8 mouse cellular contexts compared by ENCODE assay signal in the genomic region with DNA sequence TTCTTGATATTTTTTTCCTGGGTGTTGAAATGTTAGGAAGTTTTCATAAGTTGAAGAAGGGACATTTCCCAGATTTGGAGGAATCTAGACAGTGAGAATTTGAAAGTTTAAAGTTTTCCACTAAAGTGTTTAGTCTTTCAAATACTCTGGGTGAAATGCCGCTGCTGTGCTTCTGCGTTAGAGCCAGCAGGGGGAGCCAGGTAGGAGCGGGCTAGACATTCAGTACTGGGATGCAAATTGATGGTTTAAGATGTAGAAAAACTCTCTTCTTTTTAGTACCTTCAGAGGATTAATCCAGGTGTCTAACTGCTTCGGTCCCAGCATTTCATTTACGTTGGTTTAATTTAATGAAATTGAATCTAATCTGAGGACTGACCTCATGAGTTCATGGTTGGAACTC.
A peak's percentile ranks its signal among the peaks of the same experiment; 100 is the strongest.
DNase-seq lines count a peak whose midpoint lies in the region; ATAC-seq and TF ChIP-seq lines count a peak whose summit lies in the region.

No protein-coding gene starts in this region.

- 10% methylated on average over 5 of the region's 5 CpGs for WGBS in intestine, postnatal 0 days
- WGBS in intestine, embryonic 15.5 days: 13% methylated on average over 5 of the region's 5 CpGs
- 11% methylated on average over 5 of the region's 5 CpGs for WGBS in neural tube, embryonic 11.5 days

- H3K27me3 ChIP-seq in intestine, postnatal 0 days (replicated peaks; ENCODE audit: control insufficient read depth, insufficient read depth, low read length): no peaks in the 10 kb centered on the region
- H3K27me3 ChIP-seq in intestine, embryonic 15.5 days (replicated peaks): no peaks in the 10 kb centered on the region
- no peaks in the 10 kb centered on the region for H3K27me3 ChIP-seq in neural tube, embryonic 11.5 days (ENCODE audit: control insufficient read depth, insufficient read depth, low read length)

- no peaks in the 10 kb centered on the region for H3K9me3 ChIP-seq in intestine, postnatal 0 days (ENCODE audit: control insufficient read depth)
- no peaks in the 10 kb centered on the region for H3K9me3 ChIP-seq in intestine, embryonic 15.5 days
- no peaks in the 10 kb centered on the region for H3K9me3 ChIP-seq in ES-E14 (ENCODE audit: control insufficient read depth, insufficient read depth, low read depth, low read length)
- H3K9me3 ChIP-seq in neural tube, embryonic 11.5 days (ENCODE audit: control insufficient read depth, low read length): no peaks in the 10 kb centered on the region

- H3K4me2 ChIP-seq in intestine, postnatal 0 days (replicated peaks; ENCODE audit: low read depth): no peak overlapping the region
- no peak overlapping the region for H3K4me2 ChIP-seq in intestine, embryonic 15.5 days (replicated peaks)
- H3K4me2 ChIP-seq in neural tube, embryonic 11.5 days (ENCODE audit: low read depth): no peak overlapping the region

- intact Hi-C loops in left cerebral cortex, adult 2 months (cut with DNase I): loop anchor here (1.0 to 2.0 kb wide), 2 partner anchors 177 to 357 kb away; no protein-coding TSS in a partner anchor

- no peaks in the 10 kb centered on the region for H3K36me3 ChIP-seq in intestine, postnatal 0 days (ENCODE audit: control insufficient read depth, insufficient read depth)
- H3K36me3 ChIP-seq in intestine, embryonic 15.5 days: no peaks in the 10 kb centered on the region
- no peaks in the 10 kb centered on the region for H3K36me3 ChIP-seq in ES-E14 (ENCODE audit: control insufficient read depth, insufficient read depth, low read length, poor library complexity, severe bottlenecking)
- H3K36me3 ChIP-seq in neural tube, embryonic 11.5 days (ENCODE audit: control insufficient read depth, insufficient read depth, low read length): no peaks in the 10 kb centered on the region

- H3K4me1 ChIP-seq in intestine, postnatal 0 days (replicated peaks; ENCODE audit: control insufficient read depth, insufficient read depth, low read length): no peaks in the 10 kb centered on the region
- H3K4me1 ChIP-seq in intestine, embryonic 15.5 days (replicated peaks): no peaks in the 10 kb centered on the region
- H3K4me1 ChIP-seq in ES-E14 (ENCODE audit: control insufficient read depth in 2 of 2, insufficient read depth in 2 of 2, low read length in 2 of 2, poor library complexity in 1 of 2): no peaks in the 10 kb centered on the region
- H3K4me1 ChIP-seq in neural tube, embryonic 11.5 days (ENCODE audit: control insufficient read depth, insufficient read depth, low read length): no peaks in the 10 kb centered on the region

- TF ChIP-seq CTCF in intestine, postnatal 0 days (IDR thresholded peaks at IDR 0.05; ENCODE audit: low read depth): peak; percentile 80
- TF ChIP-seq CTCF in left cerebral cortex, adult 2 months (IDR thresholded peaks at IDR 0.05): peak; percentile 87

- peak; percentile 36 for DNase-seq in ES-E14 (ENCODE audit: low read depth, low spot score)
- DNase-seq in adrenal gland, postnatal 25 days: peak; percentile 53
- DNase-seq in forelimb bud, embryonic 11.5 days (ENCODE audit: low read depth, low spot score): peak; percentile 27
- DNase-seq in left cerebral cortex, adult 2 months (ENCODE audit: extremely low spot score in 1 of 2, low spot score in 2 of 2): peak; percentile 23 to 51
- peak; percentile 57 for DNase-seq in neural tube, embryonic 11.5 days (ENCODE audit: low spot score)

- in situ Hi-C loops in ES-E14 (cut with MboI; ENCODE audit: low sequenced_read_pairs in 2 of 2, unreplicated experiment in 2 of 2): no loop called here

- no peak overlapping the region for H3K27ac ChIP-seq in intestine, postnatal 0 days (ENCODE audit: low read depth, low read length)
- no peak overlapping the region for H3K27ac ChIP-seq in intestine, embryonic 15.5 days
- no peak overlapping the region for H3K27ac ChIP-seq in ES-E14 (ENCODE audit: insufficient read depth, low read depth, low read length, poor library complexity, severe bottlenecking)
- H3K27ac ChIP-seq in left cerebral cortex, adult 2 months: no peak overlapping the region
- H3K27ac ChIP-seq in neural tube, embryonic 11.5 days (ENCODE audit: low read depth, low read length): no peak overlapping the region

- ATAC-seq in intestine, postnatal 0 days: no peak
- no peak for ATAC-seq in intestine, embryonic 15.5 days
- no peak for ATAC-seq in neural tube, embryonic 11.5 days (ENCODE audit: insufficient read depth, low FRiP score, low TSS enrichment)
- no peak for ATAC-seq in inflammation-experienced regulatory T-cells, adult 6 months

- no peak overlapping the region for H3K9ac ChIP-seq in intestine, postnatal 0 days (ENCODE audit: low read depth, low read length)
- no peak overlapping the region for H3K9ac ChIP-seq in intestine, embryonic 15.5 days
- no peak overlapping the region for H3K9ac ChIP-seq in ES-E14 (ENCODE audit: insufficient read depth, low read depth, low read length, poor library complexity, severe bottlenecking)
- H3K9ac ChIP-seq in neural tube, embryonic 11.5 days (ENCODE audit: low read length): no peak overlapping the region

- H3K4me3 ChIP-seq in intestine, postnatal 0 days (ENCODE audit: low read depth, low read length): no peak overlapping the region
- H3K4me3 ChIP-seq in intestine, embryonic 15.5 days (replicated peaks): no peak overlapping the region
- H3K4me3 ChIP-seq in ES-E14 (ENCODE audit: insufficient read depth in 1 of 2, low read depth in 1 of 2, low read length in 2 of 2, poor library complexity in 1 of 2, severe bottlenecking in 1 of 2): no peak overlapping the region
- no peak overlapping the region for H3K4me3 ChIP-seq in left cerebral cortex, adult 2 months
- no peak overlapping the region for H3K4me3 ChIP-seq in neural tube, embryonic 11.5 days (ENCODE audit: low read depth, low read length)

TF ChIP-seq in ES-E14, 5 proteins besides CTCF, POLR2A, EP300 and RAD21:
- TF ChIP-seq ZC3H11A (IDR thresholded peaks at IDR 0.05; ENCODE audit: borderline replicate concordance, low read depth, low read length): peak; percentile 84
- TF ChIP-seq MAFK (IDR thresholded peaks at IDR 0.05; ENCODE audit: insufficient read depth, low read depth, low read length): no peak
